Mouse (Mus musculus) thymus, postnatal 10 days (tissue): ENCODE measurements around the gene Lgals12.

ENCODE experiments used
- DNase-seq, 2 experiments: peaks; one replicate each; pipeline ENCODE4 v3.0.0; 2021; ENCODE audit warnings: low spot score in 2 of 2

The Lgals12 gene

DNA sequence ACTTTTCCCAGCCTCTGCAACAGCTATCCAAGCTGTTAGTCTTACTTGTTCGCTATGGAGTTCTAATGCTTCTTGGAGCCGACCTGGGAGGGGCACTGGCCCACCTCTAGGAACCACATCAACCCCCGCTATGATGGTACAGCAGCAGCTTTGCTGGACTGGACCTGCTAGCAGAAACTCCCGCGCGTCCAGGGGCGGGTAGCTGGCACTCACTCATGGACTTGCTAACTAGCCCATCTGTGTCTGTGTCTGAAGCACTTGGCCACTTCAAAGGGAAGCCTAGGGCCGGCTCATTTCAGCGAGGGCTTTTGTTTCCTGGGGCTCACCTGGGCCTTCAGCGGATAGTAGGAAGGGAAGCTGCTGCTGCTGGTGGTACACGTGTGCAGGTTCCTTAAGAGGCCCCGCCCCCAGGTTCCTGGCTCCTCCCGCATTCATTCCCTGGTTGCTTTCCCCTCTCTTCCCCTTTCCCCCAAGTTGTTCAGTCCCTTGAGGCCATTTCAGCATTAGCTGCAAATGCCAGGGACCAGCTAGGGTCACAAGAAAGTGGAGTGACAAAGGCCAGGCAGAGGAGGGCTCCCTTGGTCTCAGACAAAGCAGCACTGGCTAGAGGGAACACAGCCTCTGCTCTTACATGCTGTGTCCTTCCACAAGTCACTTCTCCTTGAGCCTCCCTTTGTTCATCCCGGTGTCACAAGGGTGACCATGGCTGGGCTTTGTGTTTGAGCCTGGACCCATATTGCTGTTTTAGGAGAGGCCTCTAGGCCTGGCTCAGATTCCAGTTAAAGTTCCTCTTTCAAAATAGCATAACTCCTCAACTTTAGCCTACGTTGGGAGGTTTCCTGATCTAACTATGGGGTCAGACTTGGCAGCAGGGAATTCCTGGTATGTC, at the start of gene Lgals12:
Gene Lgals12, minus strand, starts transcription at position 393 of the 889 bp plus-strand sequence.
- no peak for DNase-seq

DNA sequence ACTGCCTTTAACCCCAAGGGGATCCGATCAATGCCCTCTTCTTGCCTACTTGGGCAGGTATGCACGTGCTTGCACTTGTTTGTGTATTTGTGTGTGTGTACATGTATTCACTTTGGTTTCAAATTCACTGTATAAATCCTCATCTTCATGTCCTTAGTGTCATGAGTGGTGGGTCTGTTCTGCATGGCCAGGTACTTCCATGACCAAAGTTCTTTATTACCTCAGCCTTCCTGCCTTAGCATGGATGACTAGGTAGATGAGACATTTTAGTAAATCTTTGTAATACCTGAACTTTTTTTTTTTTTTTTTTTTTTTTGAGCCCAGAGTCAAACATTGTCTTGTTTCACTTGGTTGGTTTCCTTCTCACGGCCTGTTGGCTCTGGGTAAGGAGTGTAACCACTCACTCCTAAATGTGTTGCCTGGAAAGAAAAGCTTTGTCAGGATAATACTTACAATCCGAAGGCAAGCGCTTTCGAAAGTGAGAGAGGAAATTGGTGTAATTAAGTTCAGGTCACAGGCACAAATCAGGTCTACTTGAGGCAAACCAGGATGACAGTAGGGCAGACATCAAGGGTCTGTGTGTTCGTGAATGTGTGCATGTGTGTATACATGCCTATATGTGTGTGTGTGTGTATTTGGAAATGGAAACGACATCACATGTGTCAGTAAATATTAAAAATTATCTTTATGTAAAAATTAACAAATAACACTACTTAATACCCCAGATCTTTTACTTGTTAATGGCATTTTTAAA, 42.1 kb upstream of the Lgals12 start:
- DNase-seq, result no peak

DNA sequence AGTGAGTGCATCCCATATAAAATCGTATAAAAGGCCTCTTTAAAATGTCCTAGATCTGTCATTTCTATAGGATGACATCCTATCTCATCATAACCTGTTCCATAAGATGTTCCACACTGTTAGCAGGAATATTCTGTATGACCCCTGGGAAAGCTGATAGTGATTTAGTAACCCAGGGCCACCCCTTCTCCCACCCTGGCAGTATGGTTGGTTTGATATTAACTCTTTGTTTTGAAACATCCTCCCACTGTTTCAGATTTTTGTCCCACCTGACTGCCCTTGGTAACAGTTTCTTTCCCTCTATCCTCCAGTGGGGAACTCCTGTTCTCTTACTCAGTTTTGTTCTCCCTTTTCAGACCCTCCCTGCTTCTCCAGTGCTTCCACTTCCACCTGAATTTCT, 26.8 kb upstream of the Lgals12 start:
- DNase-seq, result no peak

DNA sequence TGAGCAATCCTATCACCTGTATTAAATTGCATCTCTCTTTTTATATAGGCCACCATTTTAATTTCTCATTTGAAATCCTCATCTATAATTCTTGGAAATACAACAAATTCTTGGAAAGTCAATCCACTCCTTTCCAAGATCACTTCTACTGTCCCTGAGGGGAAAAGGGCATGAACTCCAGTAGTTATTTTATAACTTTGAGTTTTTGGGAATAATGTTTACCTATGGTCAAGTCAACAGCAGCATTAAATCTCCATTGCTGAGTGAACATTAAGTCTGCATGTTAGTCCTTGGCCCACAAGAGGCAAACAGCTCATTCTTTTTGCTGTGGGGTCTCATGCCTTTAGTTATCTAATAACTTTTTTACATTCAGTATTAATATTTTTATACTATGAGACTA, 26.0 kb upstream of the Lgals12 start:
- no peak for DNase-seq

DNA sequence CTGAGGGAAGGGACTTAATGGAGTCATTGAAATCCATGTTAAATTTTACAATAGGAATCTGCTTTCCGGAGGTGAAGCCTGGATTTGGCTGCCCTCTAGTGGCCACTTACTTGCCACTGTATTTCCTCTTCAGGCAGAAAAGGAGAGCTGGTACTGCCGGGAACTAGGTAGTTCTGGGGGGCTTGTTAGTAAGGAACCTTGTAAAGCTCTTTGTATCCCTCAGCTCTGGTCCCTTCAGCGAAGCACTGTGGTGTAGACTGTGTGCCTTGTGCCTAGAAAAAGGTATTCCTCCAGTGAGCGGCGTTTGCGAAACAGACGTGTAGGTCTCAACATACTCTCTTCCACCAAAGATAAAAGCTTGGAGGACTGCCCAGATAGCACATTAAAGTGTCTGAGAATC, 10.7 kb upstream of the Lgals12 start:
- peak in 1 of 2 experiments; percentile 51 for DNase-seq

DNA sequence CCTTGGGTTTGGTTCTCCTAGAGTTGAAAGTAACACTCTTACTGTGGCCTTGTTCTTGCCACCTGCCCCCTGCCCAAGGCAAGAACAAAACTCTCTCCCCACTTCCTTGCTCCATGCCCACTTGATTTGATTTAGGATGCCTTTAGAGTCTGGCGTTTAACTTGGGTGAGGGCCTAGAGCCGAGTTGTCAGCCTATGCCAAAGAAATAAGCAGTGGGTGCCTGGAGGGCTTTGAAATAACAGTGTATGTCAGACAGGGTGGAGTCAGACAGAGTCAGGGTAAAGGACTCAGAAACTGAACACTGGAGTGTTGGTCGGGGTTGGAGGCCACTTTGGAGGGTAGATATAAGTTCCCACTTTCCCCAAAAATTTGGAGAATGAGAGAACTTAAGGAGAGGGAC, 10.1 kb upstream of the Lgals12 start:
- DNase-seq, result no peak

DNA sequence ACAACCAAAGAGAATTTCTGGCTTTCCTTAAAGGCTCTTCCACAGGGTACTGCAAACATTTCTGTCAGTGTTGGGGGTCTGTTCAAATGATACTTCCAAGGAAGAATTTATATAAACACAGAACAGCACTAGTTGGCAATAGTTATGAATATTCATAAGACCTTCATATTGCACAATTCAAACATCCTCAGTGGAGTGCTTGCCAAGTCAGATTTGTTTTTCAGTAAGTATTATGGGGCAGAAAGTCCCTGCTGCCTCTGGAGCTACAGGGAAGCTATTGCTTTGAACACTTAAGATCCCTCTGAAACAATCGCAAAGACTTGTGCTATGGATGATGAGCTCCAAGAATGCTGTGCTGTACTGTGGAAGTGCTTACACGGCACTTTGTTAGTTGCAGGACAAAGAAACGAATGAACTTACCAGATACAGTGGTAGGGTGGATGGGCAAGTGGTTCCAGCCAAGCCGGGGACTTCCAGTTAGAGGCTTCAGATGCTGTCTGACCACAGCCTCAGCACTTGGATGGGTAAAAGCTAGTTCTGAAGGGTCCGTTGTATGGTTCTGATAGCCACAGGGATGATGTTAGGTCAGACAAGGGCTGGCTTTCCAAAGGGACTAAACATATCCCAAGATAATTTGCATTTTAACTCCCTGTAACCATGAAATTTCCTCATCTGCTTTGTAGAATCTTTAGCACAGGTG, 9.4 kb upstream of the Lgals12 start:
- no peak for DNase-seq

DNA sequence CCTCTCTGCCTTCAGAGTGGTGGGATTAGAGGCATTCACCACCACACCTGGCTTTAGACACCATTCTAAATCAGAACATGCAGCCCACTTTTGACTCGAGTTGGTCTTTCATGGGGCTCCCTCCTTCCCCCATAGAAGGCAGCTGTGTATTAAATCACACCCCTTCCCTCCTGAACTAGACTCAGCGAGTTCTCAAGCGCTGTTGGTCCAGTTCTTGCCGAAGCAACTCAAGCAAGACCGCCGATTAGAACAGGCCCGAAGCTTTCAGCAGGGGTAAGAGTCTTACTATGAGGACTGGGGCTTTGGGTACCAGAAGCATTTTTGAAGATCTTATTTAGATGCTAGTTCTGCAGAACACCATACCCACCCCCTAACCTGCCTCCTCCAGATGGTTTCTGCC, 6.2 kb upstream of the Lgals12 start:
- DNase-seq, result no peak

DNA sequence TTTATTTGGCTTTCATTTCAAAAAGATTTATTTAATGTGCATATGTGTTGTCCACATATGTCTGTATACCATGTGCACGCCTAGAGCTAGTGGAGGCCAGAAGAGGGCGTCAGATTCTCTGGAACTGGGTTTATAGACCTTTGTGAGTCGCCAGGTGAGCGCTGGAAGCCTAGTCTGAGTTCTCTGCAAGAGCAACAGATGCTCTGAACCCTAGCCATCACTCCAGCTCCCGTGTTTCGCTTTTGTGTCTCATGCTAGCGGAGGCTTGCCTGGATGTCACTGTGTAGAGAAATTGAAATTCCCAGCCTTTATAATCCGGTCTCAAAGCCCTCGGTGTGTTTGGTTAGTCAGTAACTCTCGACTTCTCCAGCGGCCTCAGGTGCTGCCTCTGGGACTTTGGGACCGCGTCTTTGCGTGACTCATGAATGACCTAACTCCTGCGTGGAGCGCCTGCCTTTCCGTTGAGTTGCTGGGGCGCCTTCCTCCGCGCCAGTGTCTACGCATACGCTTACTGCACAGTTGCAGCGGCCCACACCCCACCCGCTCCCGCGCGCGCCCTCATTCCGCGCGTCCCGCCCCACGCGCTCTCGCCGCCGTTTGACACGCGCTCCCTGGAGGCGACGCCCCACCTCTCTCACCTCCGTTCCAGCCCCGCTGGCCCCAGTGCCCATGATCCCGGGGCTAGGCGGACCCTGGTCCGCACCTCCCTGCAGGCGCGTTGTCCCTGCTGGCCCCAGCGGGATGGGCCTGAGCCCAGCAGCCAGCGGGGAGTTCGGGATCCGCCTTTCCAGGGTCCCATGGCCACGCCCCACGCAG, 5.2 kb upstream of the Lgals12 start, which contains the start of gene Hrasls5:
Gene Hrasls5, plus strand, starts transcription at position 600 of the 816 bp plus-strand sequence.
- DNase-seq, result no peak

DNA sequence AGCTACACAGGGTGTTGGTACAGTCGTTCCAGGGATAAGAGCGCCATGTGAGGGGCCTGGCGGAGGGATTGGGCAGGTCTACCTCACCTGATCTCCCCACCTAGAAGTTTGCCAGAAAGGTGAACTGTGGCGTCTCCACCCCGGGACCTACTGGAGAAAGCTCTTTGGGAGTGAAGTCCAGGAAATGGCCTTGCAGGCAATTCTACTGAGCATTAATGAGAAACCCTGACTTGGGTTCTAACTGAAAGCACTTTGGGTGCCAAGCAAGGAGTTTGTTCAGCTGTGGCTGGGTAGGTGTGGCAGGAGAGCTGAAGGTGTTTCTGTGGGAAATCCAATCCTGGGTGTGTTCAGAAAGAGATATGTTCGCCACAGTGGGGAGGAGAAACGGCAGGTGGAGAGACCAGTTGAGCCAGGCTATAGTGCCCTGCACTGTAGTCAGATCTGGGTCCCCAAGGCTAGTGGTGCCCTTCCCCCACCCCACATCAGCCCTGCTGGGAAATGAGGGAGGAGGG, 753 bp upstream of the Lgals12 start:
- no peak for DNase-seq

DNA sequence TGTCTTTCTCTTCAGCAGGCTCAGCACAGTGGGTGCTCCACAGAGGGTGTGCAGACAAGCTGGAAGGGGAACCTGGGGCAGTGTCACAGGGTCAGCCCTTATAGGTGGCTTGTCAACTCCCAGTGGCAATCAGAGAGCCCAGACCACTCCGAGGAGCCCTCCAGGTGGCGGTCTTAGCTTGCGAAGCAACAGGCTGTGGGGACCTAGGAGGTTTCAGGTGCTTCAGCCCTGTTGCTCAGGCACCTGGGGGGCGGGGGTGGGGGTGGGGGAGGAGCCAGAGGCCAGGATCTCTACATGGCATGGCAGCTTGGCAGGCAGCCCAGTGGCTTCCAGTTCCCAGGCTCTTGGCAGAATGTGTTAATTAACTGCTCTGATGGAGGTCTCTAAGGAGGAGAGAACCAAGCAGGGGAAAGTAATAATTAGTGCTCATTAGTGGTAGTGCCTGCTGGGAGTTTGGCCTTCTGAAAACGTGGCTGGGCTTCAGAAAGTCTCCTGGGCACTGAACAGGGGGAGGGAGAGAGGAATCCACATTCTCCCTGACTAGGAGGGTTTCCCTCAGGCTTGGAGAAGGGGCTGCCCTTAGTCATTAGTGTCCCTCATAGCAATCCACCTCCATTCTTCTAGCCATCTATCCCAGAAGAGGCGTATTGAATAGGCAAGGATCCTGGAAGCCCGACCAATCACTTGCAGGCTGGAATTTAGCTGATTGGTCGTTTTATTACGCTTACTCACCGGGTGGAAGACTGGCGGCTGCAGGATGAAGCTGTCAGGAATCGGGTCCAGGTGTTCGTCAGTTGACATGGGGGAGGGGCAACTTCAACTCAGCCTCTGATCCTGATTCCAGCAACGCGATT, 836 bp downstream of the Lgals12 start:
- no peak for DNase-seq

DNA sequence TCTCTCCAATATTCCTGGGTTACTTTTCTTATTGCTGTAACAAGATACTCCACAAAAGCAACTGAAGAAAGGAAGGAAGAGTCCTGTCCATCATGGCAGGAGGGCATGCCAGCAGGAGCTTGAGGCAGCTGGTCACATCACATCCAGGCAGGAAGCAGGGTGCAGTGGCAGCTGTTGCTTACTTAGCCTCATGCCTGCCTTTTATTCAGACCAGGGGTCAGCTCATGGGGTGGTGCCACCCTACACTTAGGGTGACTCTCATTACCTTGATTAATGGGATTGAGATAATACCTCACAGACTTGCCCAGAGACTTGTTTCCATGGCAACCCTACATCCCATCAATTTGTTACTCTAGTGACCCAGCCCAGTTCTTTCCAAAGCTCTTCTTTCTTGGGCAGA, 2.0 kb downstream of the Lgals12 start:
- DNase-seq, result no peak

DNA sequence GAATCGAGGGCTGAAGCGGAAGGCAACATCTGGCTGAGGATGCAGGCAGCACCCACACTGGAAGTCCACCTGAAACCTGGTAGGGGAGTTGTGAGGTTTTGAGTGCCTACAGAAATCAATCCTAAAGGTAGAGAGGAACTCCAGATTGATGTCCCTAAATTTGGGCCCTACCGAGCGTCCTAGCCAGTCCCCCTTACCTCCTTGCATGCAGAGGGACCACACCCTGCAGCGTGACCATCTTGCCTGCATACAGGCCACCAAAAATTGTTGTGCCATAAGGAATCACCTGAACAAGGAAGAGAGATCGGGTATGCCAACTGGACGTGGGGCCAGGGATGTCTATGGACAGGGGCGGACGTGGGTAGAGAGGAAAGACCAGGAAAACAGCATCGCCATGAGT, 2.9 kb downstream of the Lgals12 start:
- no peak for DNase-seq

DNA sequence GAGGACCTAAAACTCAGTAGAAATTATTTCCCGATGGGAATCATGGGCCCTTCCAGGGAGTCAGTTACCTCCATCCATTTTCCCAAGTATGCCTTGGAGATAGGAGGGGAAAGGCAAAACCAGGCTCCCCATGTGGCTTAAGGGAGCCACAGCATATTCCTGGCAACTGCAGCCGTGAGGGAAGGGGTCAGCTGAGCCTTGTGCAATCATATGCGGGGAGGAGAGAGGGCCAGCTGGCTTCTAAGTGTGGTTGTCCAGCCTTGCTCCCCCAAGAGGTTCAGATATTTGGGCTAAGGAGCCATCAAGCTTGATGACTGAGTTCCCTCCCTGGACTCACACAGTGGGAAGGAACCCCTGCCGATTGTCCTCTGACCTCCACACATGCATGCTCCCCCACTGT, 5.4 kb downstream of the Lgals12 start:
- no peak for DNase-seq

DNA sequence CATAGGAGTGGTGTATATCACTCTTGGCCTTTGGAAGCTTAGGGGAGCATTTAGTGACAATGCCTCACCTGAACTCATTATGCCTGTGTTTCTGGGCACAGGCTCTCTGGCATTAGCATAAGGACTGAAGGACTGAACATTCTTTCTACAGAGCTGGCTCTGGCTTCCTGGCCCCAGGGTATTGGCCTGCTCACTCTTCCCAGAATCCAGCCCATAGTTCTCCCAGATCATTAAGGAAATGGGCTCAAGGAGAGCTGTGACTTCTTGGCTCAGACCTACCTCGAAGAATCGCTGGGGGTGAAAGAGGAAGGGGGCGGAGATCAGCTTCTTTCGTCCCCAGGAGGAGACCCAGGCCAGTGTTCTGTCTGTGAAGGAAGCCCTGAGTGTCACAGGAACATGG, 8.5 kb downstream of the Lgals12 start:
- no peak for DNase-seq

DNA sequence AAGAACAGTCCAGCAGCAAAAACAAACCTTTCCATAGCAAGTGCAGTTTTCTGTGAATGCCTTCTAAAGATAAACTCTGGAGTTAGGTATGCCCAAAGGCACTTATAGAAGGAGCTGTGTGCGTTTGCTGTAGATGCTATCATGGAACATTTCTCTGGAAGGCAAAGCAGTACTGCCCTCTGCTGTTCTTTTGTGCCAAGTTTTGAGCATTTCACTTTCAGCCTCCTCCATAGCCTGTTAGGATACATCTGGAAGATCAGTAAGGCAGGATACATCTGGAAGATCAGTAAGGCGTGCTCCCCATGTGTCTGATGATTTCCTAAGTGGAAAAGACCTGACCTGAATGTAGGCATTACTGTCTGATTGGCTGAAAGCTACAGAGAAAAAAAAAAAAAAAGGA, 11.5 kb downstream of the Lgals12 start:
- no peak for DNase-seq

DNA sequence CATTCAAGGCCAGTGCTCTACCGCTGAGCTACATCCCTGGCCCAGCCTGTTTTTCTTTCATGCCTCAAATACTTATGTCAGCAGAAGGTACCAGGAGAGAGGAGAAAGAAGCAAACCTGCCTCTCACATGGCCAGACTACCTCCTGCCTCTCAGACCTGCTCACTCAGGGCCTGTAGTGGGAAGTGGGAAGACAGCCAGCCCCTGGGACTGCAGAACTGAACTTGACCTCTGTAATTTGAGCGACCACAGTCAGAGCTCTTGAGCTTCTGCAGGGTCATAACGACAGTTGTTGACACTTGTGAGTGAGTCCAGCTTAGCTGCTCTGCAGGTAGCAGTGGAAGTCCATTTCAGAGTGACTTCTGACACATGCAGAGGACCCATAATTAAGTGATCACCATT, 15.0 kb downstream of the Lgals12 start:
- DNase-seq, result no peak

DNA sequence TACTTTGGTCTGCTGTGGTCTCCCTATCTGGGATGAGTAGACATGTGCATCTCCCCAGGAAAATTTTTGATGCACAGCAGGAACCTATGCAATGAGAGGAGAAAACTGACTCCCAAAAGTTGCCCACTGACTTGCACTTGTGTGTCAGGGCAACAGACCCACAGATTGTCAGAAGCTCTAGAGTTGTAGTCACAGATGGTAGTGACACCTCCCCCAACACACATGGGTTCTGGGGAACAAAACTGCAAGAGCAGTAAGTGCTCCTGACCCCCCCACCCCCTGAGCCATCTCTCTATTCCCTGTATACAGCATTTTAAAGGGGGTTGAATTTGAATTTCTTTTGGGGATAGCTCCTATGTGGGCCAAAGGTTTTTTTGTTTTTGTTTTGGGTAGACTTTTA, 16.2 kb downstream of the Lgals12 start:
- no peak for DNase-seq

DNA sequence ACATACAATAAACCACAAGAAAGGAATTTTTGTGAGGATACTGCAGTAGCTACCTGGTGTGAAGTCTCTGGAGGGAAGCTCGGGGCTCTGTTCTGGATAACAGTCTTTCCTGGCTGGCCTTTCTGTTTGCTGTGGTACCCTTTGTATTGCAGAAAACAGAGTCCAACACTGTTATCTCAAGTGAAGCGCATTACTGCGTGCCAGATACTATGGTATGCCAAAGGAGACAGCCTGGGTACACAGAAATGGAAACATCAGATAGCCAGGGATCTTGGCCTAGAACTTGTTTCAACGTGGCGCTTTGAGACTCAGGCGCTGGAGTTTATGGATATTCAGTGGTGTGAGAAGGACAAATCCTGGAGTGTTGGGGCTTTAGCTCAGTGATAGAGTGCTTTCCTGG, 21.2 kb downstream of the Lgals12 start:
- no peak for DNase-seq

DNA sequence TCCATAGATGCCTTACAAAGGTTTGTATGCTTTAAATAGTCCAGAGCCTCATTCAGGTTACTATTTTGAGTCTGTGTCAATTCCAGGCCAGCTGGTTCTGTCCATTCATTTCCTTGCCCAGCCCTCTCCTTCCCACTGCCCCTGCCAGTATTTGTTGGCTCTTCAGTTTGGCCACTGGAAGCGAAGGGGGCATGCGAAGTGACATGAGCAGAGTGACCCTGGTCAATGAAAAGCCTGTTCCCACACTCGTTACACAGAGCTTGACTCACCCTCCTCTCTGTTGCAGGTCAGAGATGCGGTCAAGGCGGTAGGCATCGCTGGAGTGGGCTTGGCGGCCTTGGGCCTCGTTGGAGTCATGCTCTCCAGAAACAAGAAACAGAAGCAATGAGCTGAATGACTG, 21.7 kb downstream of the Lgals12 start:
- no peak for DNase-seq
